13 mouse cellular contexts compared by ENCODE assay signal in genomic region chr2:173083106-173083505, GRCm38 (mm10). TPM values are rescaled to one million over a fixed set of nuclear protein-coding genes. Genes with fewer than 3 reads are reported as not detected.
DNase-seq lines count a peak whose midpoint lies in the region; ATAC-seq and TF ChIP-seq lines count a peak whose summit lies in the region.
"Had no signal": no experiment of that assay in that cellular context is flagged by ENCODE, and none has a peak within 500 bp of the region (broad histone marks: within the 10 kb centered on the region; RNA-seq: fewer than 3 reads in every experiment).

No protein-coding gene starts in this region.

- no peaks in the 10 kb centered on the region for H3K9me3 ChIP-seq in heart, embryonic 10.5 days
- H3K9me3 ChIP-seq in liver, embryonic 11.5 days (ENCODE audit: control insufficient read depth, low read length) = no peaks in the 10 kb centered on the region
- H3K9me3 ChIP-seq in ES-Bruce4 (replicated peaks; ENCODE audit: control insufficient read depth, insufficient read depth, low read length, poor library complexity, severe bottlenecking) = no peaks in the 10 kb centered on the region
- no peaks in the 10 kb centered on the region for H3K9me3 ChIP-seq in liver, embryonic 12.5 days (replicated peaks)
- H3K9me3 ChIP-seq: limb, embryonic 15.5 days had no signal

- H3K27me3 ChIP-seq in heart, embryonic 10.5 days (ENCODE audit: insufficient read depth, poor library complexity, severe bottlenecking) = no peaks in the 10 kb centered on the region
- H3K27me3 ChIP-seq in liver, embryonic 11.5 days (replicated peaks; ENCODE audit: control insufficient read depth, insufficient read depth, low read length) = no peaks in the 10 kb centered on the region; the same call in 1 of the 2 replicates
- H3K27me3 ChIP-seq in ES-Bruce4 (ENCODE audit: control insufficient read depth, insufficient read depth, low read length, poor library complexity, severe bottlenecking) = no peaks in the 10 kb centered on the region
- no peaks in the 10 kb centered on the region for H3K27me3 ChIP-seq in liver, embryonic 12.5 days (replicated peaks)
- no peaks in the 10 kb centered on the region for H3K27me3 ChIP-seq in cerebellum, adult 2 months (ENCODE audit: control insufficient read depth, insufficient read depth, low read length)
- H3K27me3 ChIP-seq: limb, embryonic 15.5 days had no signal

- TF ChIP-seq EP300 in ES-Bruce4 (IDR thresholded peaks at IDR 0.05; ENCODE audit: insufficient read depth, low read depth, low read length) = no peak

- WGBS in heart, embryonic 10.5 days = 74% methylated on average over 9 of the region's 9 CpGs
- WGBS in liver, embryonic 11.5 days = 59% methylated on average over 9 of the region's 9 CpGs
- WGBS in liver, embryonic 12.5 days (ENCODE audit: insufficient replicate concordance) = 61% methylated on average over 9 of the region's 9 CpGs
- 85% methylated on average over 9 of the region's 9 CpGs for WGBS in cerebellum, adult 2 months

- H3K4me1 ChIP-seq in heart, embryonic 10.5 days = peaks cover 64% of the 10 kb centered on the region
- H3K4me1 ChIP-seq in liver, embryonic 11.5 days (replicated peaks; ENCODE audit: control insufficient read depth, insufficient read depth, low read length) = peaks cover 10% of the 10 kb centered on the region; the same call in 1 of the 2 replicates
- H3K4me1 ChIP-seq in ES-Bruce4 (ENCODE audit: control insufficient read depth, insufficient read depth, low read length) = peaks cover 2% of the 10 kb centered on the region
- H3K4me1 ChIP-seq in liver, embryonic 12.5 days = peaks cover 21% of the 10 kb centered on the region
- peaks cover 6% of the 10 kb centered on the region for H3K4me1 ChIP-seq in cerebellum, adult 2 months (ENCODE audit: control insufficient read depth, insufficient read depth, low read length)

- TF ChIP-seq CTCF in ES-Bruce4 (IDR thresholded peaks at IDR 0.05; ENCODE audit: low read depth, low read length) = no peak
- no peak for TF ChIP-seq CTCF in cerebellum, adult 2 months (IDR thresholded peaks at IDR 0.05; ENCODE audit: borderline replicate concordance, insufficient read depth, low read depth, low read length)

- H3K27ac ChIP-seq in heart, embryonic 10.5 days = peak overlapping the region; percentile 82
- H3K27ac ChIP-seq in liver, embryonic 11.5 days (ENCODE audit: low read depth, low read length) = no peak overlapping the region
- peak overlapping the region; percentile 34 for H3K27ac ChIP-seq in ES-Bruce4 (ENCODE audit: insufficient read depth, low read length)
- H3K27ac ChIP-seq in liver, embryonic 12.5 days = peak overlapping the region; percentile 28; the same call in 1 of the 2 replicates
- no peak overlapping the region for H3K27ac ChIP-seq in cerebellum, adult 2 months (ENCODE audit: insufficient read depth, low read length)
- H3K27ac ChIP-seq: limb, embryonic 15.5 days had no signal

- H3K9ac ChIP-seq in liver, embryonic 11.5 days (ENCODE audit: low read depth, low read length) = no peak overlapping the region
- H3K9ac ChIP-seq in ES-Bruce4 (ENCODE audit: low read depth, poor library complexity, severe bottlenecking) = peak overlapping the region; percentile 42
- H3K9ac ChIP-seq in liver, embryonic 12.5 days = no peak overlapping the region
- H3K9ac ChIP-seq: limb, embryonic 15.5 days had no signal

- H3K4me2 ChIP-seq in liver, embryonic 11.5 days = peak overlapping the region; percentile 54; the same call in 1 of the 2 replicates
- peak overlapping the region; percentile 53 for H3K4me2 ChIP-seq in liver, embryonic 12.5 days

- DNase-seq in heart, embryonic 10.5 days (ENCODE audit: low spot score) = no peak
- no peak for DNase-seq in heart, postnatal 14 days
- DNase-seq in liver, embryonic 11.5 days (ENCODE audit: low spot score) = no peak
- no peak for DNase-seq in liver
- no peak for DNase-seq in layer of hippocampus, adult 9-11 months
- no peak for DNase-seq in cerebellum, adult 2 months
- DNase-seq: cerebellum, adult 11-12 months; kidney, adult 2 months had no signal

- intact Hi-C loops in heart, postnatal 14 days (cut with DNase I) = loop anchor here (5.0 to 10.0 kb wide), 2 partner anchors 41 to 608 kb away; partner anchors contain the start of gene Fam209

- H3K36me3 ChIP-seq in heart, embryonic 10.5 days = no peaks in the 10 kb centered on the region
- no peaks in the 10 kb centered on the region for H3K36me3 ChIP-seq in liver, embryonic 11.5 days (ENCODE audit: control insufficient read depth, insufficient read depth, low read length)
- H3K36me3 ChIP-seq in ES-Bruce4 (ENCODE audit: control insufficient read depth, insufficient read depth, low read length, poor library complexity, severe bottlenecking) = no peaks in the 10 kb centered on the region
- H3K36me3 ChIP-seq in liver, embryonic 12.5 days = no peaks in the 10 kb centered on the region
- H3K36me3 ChIP-seq: limb, embryonic 15.5 days had no signal

- no peak for TF ChIP-seq POLR2A in ES-Bruce4 (IDR thresholded peaks at IDR 0.05; ENCODE audit: insufficient read depth, low read length)
- TF ChIP-seq POLR2A in cerebellum, adult 2 months (IDR thresholded peaks at IDR 0.05; ENCODE audit: borderline replicate concordance, insufficient read depth, low read length) = no peak

- H3K4me3 ChIP-seq in heart, embryonic 10.5 days = peak overlapping the region; percentile 35
- no peak overlapping the region for H3K4me3 ChIP-seq in liver, embryonic 11.5 days (ENCODE audit: low read depth, low read length)
- no peak overlapping the region for H3K4me3 ChIP-seq in ES-Bruce4 (ENCODE audit: low read depth, low read length)
- H3K4me3 ChIP-seq in liver, embryonic 12.5 days = no peak overlapping the region
- H3K4me3 ChIP-seq in cerebellum, adult 2 months (replicated peaks; ENCODE audit: insufficient read depth, low read depth, low read length) = no peak overlapping the region
- H3K4me3 ChIP-seq: limb, embryonic 15.5 days had no signal

- ATAC-seq in liver, embryonic 11.5 days (replicated peaks; ENCODE audit: low FRiP score) = 0 out of 2 replicates have a peak, but pooled peaks have one; percentile 1
- ATAC-seq in liver, embryonic 12.5 days = 0 out of 2 replicates have a peak, but pooled peaks have one; percentile 4

RNA-seq across cellular contexts. Expression of gene Ctcfl, which starts 36.2 kb away (rescaled TPM):
- 0.85 and 1.1 TPM in 2 replicates for polyA plus RNA-seq in heart, embryonic 10.5 days (2016; fragmentation: Nextera tagmentation; extraction: Ambion mirVana)
- total RNA-seq in heart, postnatal 14 days (2021) = under 1 TPM; 0.07 TPM
- polyA plus RNA-seq in liver, embryonic 11.5 days (2014; fragmentation: Nextera tagmentation; extraction: Ambion mirVana) = 0.07 TPM in 1 of 2 replicates, not detected in the other
- polyA plus RNA-seq in ES-Bruce4 (2011; ENCODE audit: insufficient read depth, insufficient read length, low read depth, missing spikeins) = 0.21 TPM in 1 of 2 replicates, not detected in the other
- 0.04 and 0.06 TPM in 2 replicates for polyA plus RNA-seq in liver, embryonic 12.5 days (2016; fragmentation: Nextera tagmentation; extraction: Ambion mirVana)
- polyA plus RNA-seq in cerebellum, adult 2 months (2012; rRNA removed) = not detected in 2 replicates
- total RNA-seq: layer of hippocampus, postnatal 14 days had no signal
- polyA plus RNA-seq: forebrain, embryonic 14.5 days had no signal

Comparison
In these comparisons a context has a peak if more than half of its experiments do, and no peak if none do; other contexts are left out.
1. H3K27ac ChIP-seq: peak in heart, embryonic 10.5 days (single experiment), ES-Bruce4 (single experiment) and liver, embryonic 12.5 days (single experiment); none in liver, embryonic 11.5 days (single experiment) and cerebellum, adult 2 months (single experiment).